Mouse (Mus musculus) layer of hippocampus, adult 9-11 months (tissue): ENCODE measurements around the gene Tmem132a.

Source experiments
- DNase-seq: peaks from one replicate; pipeline ENCODE4 v3.0.0; 2022

The Tmem132a gene

GRCm38 (mm10) chr19:10869886-10870527, at the start of gene Tmem132a:
TSS of gene Tmem132a (minus strand) at chr19:10869940.
- DNase-seq, result no peak

- DNase-seq, result no peak
Measured at GRCm38 (mm10) chr19:10918321-10918991, 48.7 kb upstream of the Tmem132a start.

GRCm38 (mm10) chr19:10916506-10916905, 46.8 kb upstream of the Tmem132a start:
- no peak for DNase-seq

GRCm38 (mm10) chr19:10914870-10915269, 45.1 kb upstream of the Tmem132a start:
- DNase-seq, result no peak

- no peak for DNase-seq
Measured at GRCm38 (mm10) chr19:10914291-10914690, 44.6 kb upstream of the Tmem132a start.

- DNase-seq, result no peak
Measured at GRCm38 (mm10) chr19:10909087-10909721, 39.5 kb upstream of the Tmem132a start.

GRCm38 (mm10) chr19:10907891-10908290, 38.2 kb upstream of the Tmem132a start:
- peak; percentile 32 for DNase-seq

GRCm38 (mm10) chr19:10905728-10906000, 35.9 kb upstream of the Tmem132a start:
- DNase-seq, result no peak

GRCm38 (mm10) chr19:10904927-10905727, 35.4 kb upstream of the Tmem132a start:
- peak; percentile 84 for DNase-seq

- DNase-seq, result no peak
Measured at GRCm38 (mm10) chr19:10904512-10904911, 34.8 kb upstream of the Tmem132a start.

GRCm38 (mm10) chr19:10901046-10901445, 31.3 kb upstream of the Tmem132a start:
- DNase-seq, result no peak

GRCm38 (mm10) chr19:10900315-10900714, 30.6 kb upstream of the Tmem132a start:
- DNase-seq, result no peak

GRCm38 (mm10) chr19:10897491-10897890, 27.8 kb upstream of the Tmem132a start:
- DNase-seq, result no peak

GRCm38 (mm10) chr19:10896849-10897248, 27.1 kb upstream of the Tmem132a start:
- DNase-seq, result no peak

- no peak for DNase-seq
Measured at GRCm38 (mm10) chr19:10895708-10896107, 26.0 kb upstream of the Tmem132a start.

- peak; percentile 97 for DNase-seq
Measured at GRCm38 (mm10) chr19:10895016-10895528, 25.3 kb upstream of the Tmem132a start, which contains the start of gene Prpf19. TSS of gene Prpf19 (plus strand) at chr19:10895231.

- DNase-seq, result no peak
Measured at GRCm38 (mm10) chr19:10892201-10892600, 22.5 kb upstream of the Tmem132a start.

GRCm38 (mm10) chr19:10881426-10882154, 11.8 kb upstream of the Tmem132a start, which contains the start of gene Tmem109:
TSS of gene Tmem109 (minus strand) at chr19:10882001.
- peak; percentile 95 for DNase-seq

- DNase-seq, result no peak
Measured at GRCm38 (mm10) chr19:10880975-10881425, 11.3 kb upstream of the Tmem132a start.

GRCm38 (mm10) chr19:10880085-10880974, 10.6 kb upstream of the Tmem132a start:
- DNase-seq, result peak; percentile 65

GRCm38 (mm10) chr19:10878201-10878837, 8.6 kb upstream of the Tmem132a start:
- peak; percentile 45 for DNase-seq
